Mouse (Mus musculus): ENCODE measurements around the gene Gm10837. TPM values are rescaled to one million over a fixed set of nuclear protein-coding genes. Genes with fewer than 3 reads are reported as not detected.

Gene Gm10837
- not detected in 2 replicates for polyA plus RNA-seq (2012; rRNA removed)

DNA sequence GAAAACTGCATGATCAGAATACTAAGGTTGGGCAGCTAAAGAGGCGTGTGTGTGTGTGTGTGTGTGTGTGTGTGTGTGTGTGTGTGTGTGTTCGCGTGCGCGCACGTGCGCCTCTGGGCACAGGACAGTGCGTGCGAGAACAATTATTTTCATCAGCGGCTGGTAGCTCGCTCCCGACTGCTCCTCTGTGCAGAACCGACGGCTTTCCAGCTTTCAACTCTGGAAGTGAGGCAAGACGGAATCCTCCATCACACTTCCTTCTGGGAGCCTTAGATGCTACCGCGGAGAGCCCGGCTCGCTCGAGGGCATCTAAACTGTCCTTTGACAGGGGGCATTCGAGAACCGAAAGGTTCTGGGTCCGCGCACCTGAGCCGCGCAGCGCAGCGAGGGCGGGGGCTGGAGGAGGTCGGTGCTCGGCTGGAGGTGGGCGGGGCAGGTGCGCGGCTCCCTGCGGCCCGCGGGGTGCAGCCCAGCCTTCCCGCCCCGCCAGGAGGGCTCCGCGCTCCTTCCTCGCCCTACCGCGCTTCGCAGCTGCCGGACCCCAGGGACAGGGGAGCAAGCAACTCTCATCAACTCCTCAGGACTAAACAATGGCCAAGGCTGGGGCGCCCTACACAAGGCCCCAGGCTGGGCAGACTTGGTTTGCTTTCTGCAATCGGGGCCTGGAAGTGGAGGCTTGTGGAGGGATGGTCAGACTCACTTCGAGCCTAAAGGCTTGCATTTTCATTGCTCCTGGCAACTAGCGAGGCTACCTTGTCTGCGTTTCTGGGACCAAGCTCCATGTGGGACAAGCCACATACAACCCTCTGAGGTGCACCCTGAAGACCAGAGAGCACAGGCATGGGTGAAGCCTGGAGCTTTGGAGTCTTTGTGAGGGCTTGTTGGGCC, at the start of gene Gm10837:
TSS of gene Gm10837 (plus strand) at position 146 of the 888 bp plus-strand sequence.

GRCm38 (mm10) chr14:122450496-122451382, 39.6 kb upstream of the Gm10837 start, which contains the start of gene Gm5089:
Gene Gm5089, minus strand, starts transcription at chr14:122451115.

DNA sequence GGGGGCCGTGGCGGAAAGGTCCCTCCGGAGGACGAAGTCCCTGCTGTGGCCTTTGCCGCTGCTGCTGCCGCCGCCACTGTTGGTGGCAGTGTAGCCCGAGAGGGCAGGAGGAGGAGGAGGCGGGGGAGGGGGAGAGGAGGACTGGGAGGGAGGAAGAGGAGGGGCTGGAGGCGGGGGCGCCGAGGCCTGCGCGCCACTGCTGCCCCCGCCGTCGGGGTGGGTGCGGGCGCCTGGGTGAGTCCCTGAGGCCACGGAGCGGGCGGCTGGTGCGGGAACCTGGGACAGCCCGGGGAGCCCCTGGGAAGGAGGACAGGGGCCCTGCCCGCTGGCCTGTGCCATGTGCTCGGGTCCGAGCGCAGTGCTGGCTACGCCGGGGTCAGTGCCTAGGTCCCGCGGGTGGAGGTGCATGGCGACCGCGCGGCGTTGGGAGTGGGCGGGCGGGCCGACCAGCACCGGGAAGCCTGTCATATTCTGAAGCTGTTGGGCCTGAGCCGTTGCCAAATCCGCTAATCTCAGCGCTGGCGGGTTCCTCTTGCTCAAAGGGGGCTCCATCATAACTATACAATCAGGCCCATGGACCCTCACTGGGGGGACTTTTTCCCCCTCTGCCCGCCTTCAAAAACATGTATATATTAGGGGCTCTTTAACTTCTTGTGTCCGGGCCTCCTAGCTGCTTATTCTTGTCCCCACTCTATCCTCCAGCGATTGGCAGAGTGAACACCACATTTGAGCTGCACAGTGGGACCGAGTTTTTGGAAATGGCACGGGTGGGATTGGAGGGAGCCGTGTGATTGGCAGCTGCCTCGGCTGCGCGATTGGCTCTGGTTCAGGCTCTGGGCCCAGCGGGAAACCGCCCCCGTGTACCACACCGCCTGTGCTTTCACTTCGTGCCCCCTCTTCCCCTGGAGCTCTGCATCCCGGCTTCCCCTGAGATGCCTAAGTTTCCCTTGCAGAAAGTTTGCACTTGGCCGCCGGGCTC, 25.3 kb upstream of the Gm10837 start, which contains the start of gene Zic5:
TSS of gene Zic5 (minus strand) at position 915 of the 979 bp plus-strand sequence.

GRCm38 (mm10) chr14:122474891-122475556, 15.4 kb upstream of the Gm10837 start, which contains the start of gene Zic2:
Gene Zic2, plus strand, starts transcription at chr14:122475435.

DNA sequence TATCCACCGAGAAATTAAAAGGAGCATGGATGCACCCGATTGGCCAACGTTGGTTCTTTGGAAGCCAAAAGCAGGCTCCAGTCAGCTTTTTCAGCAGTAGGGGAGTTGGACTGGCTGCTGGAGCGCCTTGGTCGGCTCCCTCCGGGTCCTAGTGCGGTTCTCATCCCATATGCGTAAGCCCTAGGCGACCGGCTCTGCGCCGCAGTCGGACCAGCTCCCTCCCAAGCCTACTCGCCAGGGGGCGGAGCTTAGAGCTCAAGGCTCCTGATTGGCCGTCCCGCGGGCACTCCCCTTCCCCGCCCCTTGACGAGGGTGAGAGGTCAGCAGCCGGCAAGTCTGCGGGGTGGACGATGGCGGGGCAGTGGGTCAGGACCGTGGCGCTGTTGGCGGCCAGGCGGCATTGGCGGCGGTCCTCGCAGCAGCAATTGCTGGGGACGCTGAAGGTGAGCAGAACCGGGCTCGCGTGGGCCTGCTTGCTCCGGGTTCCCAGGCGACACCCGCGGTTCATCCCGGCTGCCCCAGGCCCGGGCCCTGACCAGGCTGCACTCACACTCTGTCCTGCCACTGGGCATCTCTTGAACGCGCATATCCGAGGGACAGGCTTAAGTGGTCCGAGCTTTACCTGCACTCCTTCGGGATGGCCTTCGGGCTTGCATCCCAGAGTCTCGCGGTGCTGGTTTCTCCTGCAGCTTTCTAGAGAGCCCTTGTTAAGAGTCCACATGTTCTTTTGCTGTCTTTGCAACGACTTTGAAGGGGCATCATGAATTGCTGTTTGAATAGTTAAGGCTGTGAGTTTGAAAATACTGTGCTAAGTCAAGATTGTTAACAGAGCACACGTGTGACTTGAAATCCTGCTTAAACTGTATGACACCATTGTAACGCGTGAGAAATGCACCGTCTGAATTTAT, 43.9 kb downstream of the Gm10837 start, which contains the start of gene Pcca:
TSS of gene Pcca (plus strand) at position 308 of the 908 bp plus-strand sequence.

Other genes with a start within 250 kb of the Gm10837 start
- not detected in 2 replicates for gene Gm5089, start 39.5 kb upstream of the Gm10837 start, polyA plus RNA-seq (2012; rRNA removed)
- 0.15 TPM in 1 of 2 replicates, not detected in the other for gene Zic5, start 24.9 kb upstream of the Gm10837 start, polyA plus RNA-seq (2012; rRNA removed)
- 0.05 and 0.19 TPM in 2 replicates for gene Zic2, start 15.2 kb upstream of the Gm10837 start, polyA plus RNA-seq (2012; rRNA removed)
- gene Pcca, start 43.7 kb downstream of the Gm10837 start, polyA plus RNA-seq (2012; rRNA removed), result 11.8 and 11.9 TPM in 2 replicates

Measured in ovary, adult 2 months (tissue).